Mouse (Mus musculus) neural tube, embryonic 11.5 days (tissue): Measurements from ENCODE around the gene Slc47a1. TPM values are rescaled to one million over a fixed set of nuclear protein-coding genes. Genes with fewer than 3 reads are reported as not detected.
"Not testable (repeated sequence)": the region's sequence is repeated elsewhere in the genome, so short reads cannot be mapped to it uniquely, and the experiment has no call there.

Experiments used
- ATAC-seq: fragments of 200-750 bp; cut with Nextera tagmentation; 2 replicates; pipeline ENCODE4 v1.8.0; 2017; ENCODE audit warnings: moderate number of reproducible peaks, mild to moderate bottlenecking, moderate TSS enrichment, moderate library complexity; ENCODE audit not compliant: insufficient read depth, low FRiP score, low TSS enrichment
- DNase-seq: peaks from one replicate; pipeline ENCODE4 v3.0.0-alpha.2; 2015; ENCODE audit warnings: low spot score
- H3K27ac ChIP-seq: fragments of 300-500 bp; sonication (generic); 2 replicates; pipeline ENCODE4 v1.5.1; 2014; ENCODE audit warnings: low read depth, mild to moderate bottlenecking, low read length
- H3K27me3 ChIP-seq: fragments of 300-500 bp; sonication (generic); 2 replicates; pipeline ENCODE4 v1.6.1; 2014; ENCODE audit warnings: mild to moderate bottlenecking, low read length, mixed read lengths; ENCODE audit not compliant: control insufficient read depth, insufficient read depth
- H3K36me3 ChIP-seq: fragments of 300-500 bp; sonication (generic); 2 replicates; pipeline ENCODE4 v1.6.1; 2014; ENCODE audit warnings: mild to moderate bottlenecking, low read length, moderate library complexity, mixed read lengths; ENCODE audit not compliant: control insufficient read depth, insufficient read depth
- H3K4me1 ChIP-seq: fragments of 300-500 bp; sonication (generic); 2 replicates; pipeline ENCODE4 v1.6.1; 2014; ENCODE audit warnings: low read length, mixed read lengths; ENCODE audit not compliant: control insufficient read depth, insufficient read depth
- H3K4me2 ChIP-seq: fragments of 300-500 bp; sonication (generic); 2 replicates; pipeline ENCODE4 v1.6.1; 2014; ENCODE audit warnings: low read depth, mild to moderate bottlenecking, moderate library complexity
- H3K4me3 ChIP-seq: fragments of 300-500 bp; sonication (generic); 2 replicates; pipeline ENCODE4 v1.5.1; 2014; ENCODE audit warnings: low read depth, low read length
- H3K9ac ChIP-seq: fragments of 300-500 bp; sonication (generic); 2 replicates; pipeline ENCODE4 v1.6.1; 2014; ENCODE audit warnings: mild to moderate bottlenecking, low read length
- H3K9me3 ChIP-seq: fragments of 300-500 bp; sonication (generic); 2 replicates; pipeline ENCODE4 v1.6.1; 2016; ENCODE audit warnings: low read length; ENCODE audit not compliant: control insufficient read depth
- WGBS: fragments of 180-500 bp; shearing (Covaris S2); extraction: QIAGEN DNeasy Blood & Tissue Kit; methylation state at CpG from one replicate; pipeline ENCODE4 v1.1.7; 2014; 5-methylcytosine and 5-hydroxymethylcytosine counted together
- polyA plus RNA-seq: library from polyadenylated mRNA; unstranded; fragments of >200 nt; fragmentation: Nextera tagmentation; extraction: Ambion mirVana; gene quantifications from 2 replicates; pipeline ENCODE4 v1.2.1, GENCODE M21; 2014

Slc47a1 gene
- polyA plus RNA-seq, 1 experiment from 2014 or later = 0.08 TPM

- no peak overlapping the region for H3K4me3 ChIP-seq
- no peaks in the 10 kb centered on the region for H3K27me3 ChIP-seq
- H3K4me2 ChIP-seq = no peak overlapping the region
- no peaks in the 10 kb centered on the region for H3K36me3 ChIP-seq
- H3K27ac ChIP-seq = no peak overlapping the region
- DNase-seq = no peak
- no peak for ATAC-seq
- H3K4me1 ChIP-seq = no peaks in the 10 kb centered on the region
- H3K9ac ChIP-seq = no peak overlapping the region
- 83% methylated on average over 2 of the region's 2 CpGs for WGBS
- H3K9me3 ChIP-seq = no peaks in the 10 kb centered on the region
Observed at GRCm38 (mm10) chr11:61316864-61317263, 61.3 kb downstream of the Slc47a1 start.

GRCm38 (mm10) chr11:61310321-61310720 lies 67.8 kb downstream of the Slc47a1 start:
- Histone ChIP-seq H3K27ac (no peak overlapping the region), H3K36me3 (no peaks in the 10 kb centered on the region), H3K27me3 (no peaks in the 10 kb centered on the region), H3K9ac (no peak overlapping the region), H3K9me3 (no peaks in the 10 kb centered on the region), H3K4me1 (no peaks in the 10 kb centered on the region), H3K4me2 (no peak overlapping the region), H3K4me3 (no peak overlapping the region)
- no peak for ATAC-seq
- no peak for DNase-seq
- WGBS = 80% methylated on average over 7 of the region's 7 CpGs

- no peak overlapping the region for H3K9ac ChIP-seq
- H3K27me3 ChIP-seq = no peaks in the 10 kb centered on the region
- H3K4me3 ChIP-seq = no peak overlapping the region
- WGBS = 64% methylated on average over 12 of the region's 12 CpGs
- H3K27ac ChIP-seq = no peak overlapping the region
- DNase-seq = no peak
- no peaks in the 10 kb centered on the region for H3K4me1 ChIP-seq
- no peak for ATAC-seq
- H3K9me3 ChIP-seq = no peaks in the 10 kb centered on the region
- no peaks in the 10 kb centered on the region for H3K36me3 ChIP-seq
- H3K4me2 ChIP-seq = no peak overlapping the region
Observed at GRCm38 (mm10) chr11:61309831-61310230, 68.3 kb downstream of the Slc47a1 start.

- Histone ChIP-seq H3K9ac (no peak overlapping the region), H3K9me3 (no peaks in the 10 kb centered on the region), H3K4me2 (no peak overlapping the region), H3K27me3 (no peaks in the 10 kb centered on the region), H3K36me3 (no peaks in the 10 kb centered on the region), H3K27ac (no peak overlapping the region), H3K4me1 (no peaks in the 10 kb centered on the region), H3K4me3 (no peak overlapping the region)
- ATAC-seq (no peak), DNase-seq (no peak)
- WGBS = 39% methylated on average over 7 of the region's 7 CpGs
Observed at GRCm38 (mm10) chr11:61307795-61308194, 70.3 kb downstream of the Slc47a1 start.

- H3K4me2 ChIP-seq = no peak overlapping the region
- H3K27ac ChIP-seq = no peak overlapping the region
- ATAC-seq = no peak
- WGBS = 80% methylated on average over 4 of the region's 4 CpGs
- no peaks in the 10 kb centered on the region for H3K4me1 ChIP-seq
- no peak overlapping the region for H3K4me3 ChIP-seq
- H3K27me3 ChIP-seq = no peaks in the 10 kb centered on the region
- H3K36me3 ChIP-seq = no peaks in the 10 kb centered on the region
- H3K9ac ChIP-seq = no peak overlapping the region
- no peak for DNase-seq
- H3K9me3 ChIP-seq = no peaks in the 10 kb centered on the region
Observed at GRCm38 (mm10) chr11:61305377-61305776, 72.8 kb downstream of the Slc47a1 start.

GRCm38 (mm10) chr11:61304535-61304934 lies 73.6 kb downstream of the Slc47a1 start:
- not testable (repeated sequence) for DNase-seq, H3K9ac ChIP-seq, H3K27me3 ChIP-seq, H3K36me3 ChIP-seq, H3K27ac ChIP-seq, H3K4me3 ChIP-seq, ATAC-seq, H3K4me2 ChIP-seq, H3K4me1 ChIP-seq, H3K9me3 ChIP-seq
- WGBS = 97% methylated on average over 6 of the region's 10 CpGs

GRCm38 (mm10) chr11:61300716-61301392 lies 77.3 kb downstream of the Slc47a1 start:
- H3K9me3 ChIP-seq = no peaks in the 10 kb centered on the region
- no peak overlapping the region for H3K9ac ChIP-seq
- DNase-seq (no peak), ATAC-seq (no peak)
- 25% methylated on average over 10 of the region's 16 CpGs for WGBS
- no peaks in the 10 kb centered on the region for H3K4me1 ChIP-seq
- H3K4me2 ChIP-seq = no peak overlapping the region
- H3K4me3 ChIP-seq = no peak overlapping the region
- no peaks in the 10 kb centered on the region for H3K36me3 ChIP-seq
- H3K27ac ChIP-seq = no peak overlapping the region
- H3K27me3 ChIP-seq = no peaks in the 10 kb centered on the region

GRCm38 (mm10) chr11:61300205-61300604 lies 77.9 kb downstream of the Slc47a1 start:
- DNase-seq (no peak), ATAC-seq (no peak)
- Histone ChIP-seq H3K4me2 (no peak overlapping the region), H3K4me3 (no peak overlapping the region), H3K9me3 (no peaks in the 10 kb centered on the region), H3K36me3 (no peaks in the 10 kb centered on the region), H3K27ac (no peak overlapping the region), H3K27me3 (no peaks in the 10 kb centered on the region), H3K4me1 (no peaks in the 10 kb centered on the region), H3K9ac (no peak overlapping the region)
- 58% methylated on average over 3 of the region's 3 CpGs for WGBS

GRCm38 (mm10) chr11:61297901-61298300 lies 80.2 kb downstream of the Slc47a1 start:
- Histone ChIP-seq H3K36me3 (no peaks in the 10 kb centered on the region), H3K4me3 (no peak overlapping the region), H3K9me3 (no peaks in the 10 kb centered on the region), H3K9ac (no peak overlapping the region), H3K27me3 (no peaks in the 10 kb centered on the region), H3K4me1 (no peaks in the 10 kb centered on the region), H3K4me2 (no peak overlapping the region), H3K27ac (no peak overlapping the region)
- ATAC-seq = no peak
- 84% methylated on average over 2 of the region's 2 CpGs for WGBS
- DNase-seq = no peak
